Mouse (Mus musculus): ENCODE results near the gene Gm12166.
"Not testable (repeated sequence)": the region's sequence is repeated elsewhere in the genome, so short reads cannot be mapped to it uniquely, and the experiment has no call there.

The Gm12166 gene

GRCm38 (mm10) chr11:46056770-46057411, 4.8 kb upstream of the Gm12166 start:
- in situ Hi-C loops (cut with MboI; ENCODE audit: low sequenced_read_pairs) = no loop called here

DNA sequence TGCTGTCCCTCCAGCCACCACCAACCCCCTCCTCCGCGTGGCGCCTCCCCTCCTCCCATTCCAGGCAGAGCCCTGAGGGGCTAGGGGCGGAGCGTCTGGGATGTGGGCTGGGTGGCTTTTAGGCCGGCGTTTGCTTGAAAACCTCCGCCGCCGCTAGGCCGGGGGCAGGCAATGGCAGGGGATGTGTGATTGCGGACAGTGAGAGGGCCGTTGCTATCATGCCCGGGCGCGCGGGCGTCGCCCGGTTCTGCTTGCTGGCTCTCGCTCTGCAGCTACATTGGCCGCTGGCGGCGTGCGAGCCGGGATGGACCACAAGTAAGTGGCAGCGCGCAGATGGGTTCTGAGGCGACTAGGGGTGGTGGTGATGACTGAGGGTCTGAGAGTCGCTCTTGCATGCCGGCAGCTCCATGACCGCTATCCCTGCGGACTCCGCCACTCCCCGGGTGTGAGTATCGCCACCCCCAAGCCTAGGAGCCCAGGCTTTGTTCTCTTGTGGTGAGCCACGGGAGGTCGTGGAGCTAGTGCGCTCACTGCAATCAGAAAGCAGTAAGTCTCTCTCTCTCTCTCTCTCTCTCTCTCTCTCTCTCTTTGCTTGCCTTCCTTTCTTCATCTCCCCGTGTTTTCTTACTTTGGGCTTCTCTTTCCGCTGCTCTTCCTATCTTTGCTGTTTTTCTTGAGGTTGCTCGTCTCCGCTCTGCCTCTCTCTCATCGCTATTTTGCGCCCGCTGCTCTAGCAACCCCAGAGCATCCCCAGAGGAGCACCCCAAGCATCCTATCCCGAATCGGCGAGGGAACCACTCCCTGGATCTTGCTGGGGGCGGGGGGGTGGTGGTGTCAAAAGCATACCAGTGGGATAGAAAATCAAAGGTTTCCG, 4.0 kb upstream of the Gm12166 start, which contains the start of gene Adam19:
Gene Adam19 (plus strand): TSS at position 97 of the 874 bp plus-strand sequence.
- in situ Hi-C loops (cut with MboI; ENCODE audit: low sequenced_read_pairs) = no loop called here

GRCm38 (mm10) chr11:46054911-46055895, 3.1 kb upstream of the Gm12166 start:
- in situ Hi-C loops (cut with MboI; ENCODE audit: low sequenced_read_pairs) = no loop called here

GRCm38 (mm10) chr11:46054311-46054710, 2.2 kb upstream of the Gm12166 start:
- in situ Hi-C loops (cut with MboI; ENCODE audit: low sequenced_read_pairs) = no loop called here

DNA sequence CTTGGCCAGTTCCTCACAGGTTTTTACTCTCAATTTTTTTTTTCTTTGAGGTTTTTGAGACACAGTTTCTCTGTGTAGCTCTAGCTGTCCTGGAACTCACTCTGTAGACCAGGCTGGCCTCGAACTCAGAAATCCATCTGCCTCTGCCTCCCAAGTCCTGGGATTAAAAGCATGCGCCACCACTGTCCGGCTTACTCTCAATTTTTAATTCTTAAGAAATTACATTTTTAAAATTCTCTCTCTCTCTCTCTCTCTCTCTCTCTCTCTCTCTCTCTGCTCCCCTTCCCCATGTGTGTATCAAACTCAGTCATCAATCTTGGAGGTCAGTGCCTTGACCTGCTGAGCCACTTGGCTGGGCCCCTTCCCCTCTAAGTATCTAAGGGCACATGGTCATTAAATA, 1.3 kb upstream of the Gm12166 start:
- in situ Hi-C loops (cut with MboI; ENCODE audit: low sequenced_read_pairs) = not testable (repeated sequence)

DNA sequence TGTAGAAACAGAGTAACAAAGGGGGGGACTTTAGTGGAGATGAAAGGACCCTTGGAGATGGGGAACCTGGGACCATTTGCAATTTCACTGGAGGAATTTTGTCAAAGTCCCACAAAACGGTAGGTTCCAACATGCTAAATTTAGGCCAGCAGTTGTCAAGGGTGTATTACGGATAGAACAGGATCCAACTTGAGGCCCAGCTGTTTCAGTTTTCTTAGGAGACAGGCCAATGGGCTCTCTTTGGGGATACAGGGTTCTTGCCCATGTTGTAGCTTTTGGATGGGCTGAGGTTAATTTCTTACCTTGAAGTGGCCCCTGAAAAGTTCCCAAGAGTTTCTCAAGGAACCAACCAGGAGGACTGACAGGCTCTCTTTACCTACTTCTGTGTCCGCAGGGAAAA, 4.9 kb downstream of the Gm12166 start:
- in situ Hi-C loops (cut with MboI; ENCODE audit: low sequenced_read_pairs) = no loop called here

DNA sequence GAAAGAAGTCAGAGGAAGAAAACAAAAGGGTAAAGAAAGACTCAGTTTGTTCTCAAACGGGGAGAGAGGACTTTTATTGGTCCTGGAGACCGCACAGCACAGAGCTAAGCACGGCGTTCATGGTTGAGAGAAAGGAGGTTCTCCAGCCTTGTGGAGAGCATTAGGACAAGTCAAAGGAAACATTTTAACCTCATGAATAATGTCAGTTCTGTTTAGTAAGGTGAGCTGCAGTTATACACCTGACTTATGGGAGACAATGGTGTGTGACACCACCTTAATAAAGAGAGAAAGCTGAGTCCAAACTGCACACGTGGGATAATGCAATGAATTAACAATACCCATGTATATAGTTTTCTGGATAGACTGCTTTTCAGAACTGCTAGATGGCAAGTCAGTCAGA, 7.3 kb downstream of the Gm12166 start:
- in situ Hi-C loops (cut with MboI; ENCODE audit: low sequenced_read_pairs) = no loop called here

GRCm38 (mm10) chr11:46041607-46042267, 10.4 kb downstream of the Gm12166 start:
- in situ Hi-C loops (cut with MboI; ENCODE audit: low sequenced_read_pairs) = no loop called here

DNA sequence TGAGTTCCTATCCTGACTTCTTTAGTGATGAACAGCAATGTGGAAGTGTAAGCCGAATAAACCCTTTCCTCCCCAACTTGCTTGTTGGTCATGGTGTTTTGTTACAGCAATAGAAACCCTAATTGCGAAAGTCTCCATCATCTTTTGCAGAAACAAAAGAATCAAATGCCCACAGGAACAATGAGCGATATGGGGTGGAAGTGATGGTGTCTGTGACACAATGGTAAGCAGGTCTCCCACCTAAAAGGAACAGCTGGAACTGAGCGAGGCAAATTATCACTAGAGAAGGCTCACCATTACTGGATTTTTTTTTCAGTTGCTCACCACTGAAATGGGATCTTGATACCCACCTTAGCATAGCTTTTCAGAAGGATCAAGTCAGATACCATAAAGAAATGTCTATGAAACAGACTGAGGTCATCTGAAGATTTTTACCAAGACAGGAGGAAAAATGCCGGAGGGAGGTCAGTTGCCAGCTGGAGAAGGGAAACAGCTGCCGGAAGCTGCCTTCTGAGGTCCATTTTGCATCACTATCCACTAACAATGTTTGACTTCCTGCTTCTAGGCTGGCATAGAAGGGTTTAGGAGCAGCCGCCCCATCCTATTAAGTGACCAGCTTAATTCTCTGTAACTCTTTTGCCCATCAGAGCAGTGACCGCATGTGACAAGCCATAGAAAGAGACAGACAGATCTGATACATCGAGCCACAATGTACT, 11.1 kb downstream of the Gm12166 start:
- in situ Hi-C loops (cut with MboI; ENCODE audit: low sequenced_read_pairs) = no loop called here

DNA sequence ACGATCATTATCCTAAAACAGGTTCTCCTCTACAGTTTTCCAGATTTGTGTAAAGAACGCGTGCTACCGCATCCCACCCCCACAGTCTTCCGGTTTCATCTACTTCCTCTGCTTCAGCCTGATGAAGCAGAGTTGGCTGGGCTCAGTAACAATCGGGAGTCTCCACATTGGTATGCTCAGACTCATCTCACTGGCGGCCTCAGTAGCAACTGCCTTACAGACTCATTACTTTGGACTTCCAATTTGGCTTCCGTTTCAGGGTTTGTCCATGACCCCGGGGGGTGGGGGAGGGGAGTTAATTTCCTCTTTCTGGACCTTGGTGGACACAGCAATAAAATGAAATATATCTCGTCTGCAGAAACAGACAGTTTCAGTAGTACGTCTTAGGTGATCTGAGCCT, 12.8 kb downstream of the Gm12166 start:
- in situ Hi-C loops (cut with MboI; ENCODE audit: low sequenced_read_pairs) = no loop called here

DNA sequence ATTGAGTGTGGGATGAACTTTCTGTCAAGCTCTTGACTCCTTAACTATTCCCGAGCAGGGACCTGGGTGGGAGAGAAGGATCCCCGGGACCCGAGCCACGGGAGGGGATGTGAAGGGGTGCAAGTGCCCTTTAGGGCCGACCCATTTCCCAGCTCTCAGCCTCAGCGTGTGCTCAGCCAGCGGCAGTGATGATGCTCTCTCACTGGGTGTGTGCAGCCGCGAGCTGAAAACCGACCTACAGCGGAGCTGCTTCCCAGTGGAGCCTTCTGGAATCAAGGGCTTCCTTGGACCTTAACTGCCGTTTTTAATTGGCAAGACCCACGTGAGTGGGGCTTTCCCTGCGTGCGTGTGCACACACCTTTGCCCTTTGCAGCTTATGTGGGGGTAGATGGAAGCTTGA, 13.2 kb downstream of the Gm12166 start:
- in situ Hi-C loops (cut with MboI; ENCODE audit: low sequenced_read_pairs) = no loop called here

DNA sequence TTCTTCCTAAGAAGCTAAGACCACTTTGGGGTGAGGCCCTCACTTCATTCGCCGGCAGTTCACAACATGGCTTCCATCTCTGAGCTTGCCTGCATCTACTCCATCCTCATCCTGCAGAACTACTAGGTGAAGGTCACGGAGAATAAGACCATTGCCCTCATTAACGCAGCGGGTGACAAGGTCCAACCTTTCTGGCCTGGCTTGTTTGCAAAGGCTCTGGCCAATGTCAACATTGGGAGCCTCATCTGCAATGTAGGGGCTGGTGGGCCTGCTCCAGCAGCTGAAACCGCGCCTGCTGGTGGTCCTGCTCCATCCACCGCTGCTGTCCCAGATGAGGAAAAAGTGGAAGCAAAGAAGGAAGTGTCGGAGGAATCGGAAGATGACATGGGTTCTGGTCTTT, 15.7 kb downstream of the Gm12166 start:
- in situ Hi-C loops (cut with MboI; ENCODE audit: low sequenced_read_pairs) = no loop called here

DNA sequence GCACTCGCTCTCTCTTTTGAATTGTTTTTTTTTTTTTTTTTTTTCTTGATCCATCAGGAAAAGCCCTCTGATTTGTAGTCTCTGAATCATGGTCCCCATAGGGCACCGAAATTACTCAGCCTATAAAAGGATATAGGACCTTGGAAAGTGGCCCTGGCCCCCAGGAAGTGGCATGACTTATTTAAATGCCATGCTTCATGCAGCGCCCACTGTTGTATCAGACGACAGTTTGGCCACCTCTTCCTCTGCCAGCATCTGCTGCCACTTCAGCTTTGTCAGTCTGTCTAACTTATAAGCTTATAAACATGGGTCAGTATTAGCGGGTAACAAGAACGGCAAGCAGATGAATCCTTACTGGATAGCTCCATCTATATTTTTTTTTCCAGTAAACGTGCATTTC, 19.2 kb downstream of the Gm12166 start:
- in situ Hi-C loops (cut with MboI; ENCODE audit: low sequenced_read_pairs) = no loop called here

- in situ Hi-C loops (cut with MboI; ENCODE audit: low sequenced_read_pairs) = no loop called here
These were observed 20.7 kb downstream of the Gm12166 start for GRCm38 (mm10) chr11:46031470-46031869.

DNA sequence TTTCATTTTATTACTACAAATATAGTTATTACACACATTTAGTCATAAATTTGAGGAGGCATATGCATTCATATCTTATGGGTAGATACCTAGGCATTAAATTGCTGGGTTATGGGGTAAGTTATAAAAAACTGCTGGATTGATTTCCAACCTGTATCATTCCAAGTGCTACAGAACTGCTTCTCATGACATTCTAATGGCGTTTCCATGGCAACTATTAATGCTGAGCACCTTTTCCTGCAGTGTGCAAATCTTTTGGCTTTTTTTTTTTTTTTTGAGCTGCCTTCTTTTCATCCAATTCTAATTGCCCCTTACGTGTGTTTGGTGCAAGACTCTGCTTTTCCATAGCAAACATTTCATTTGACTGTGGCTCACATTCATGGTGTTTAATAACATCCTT, 22.1 kb downstream of the Gm12166 start:
- in situ Hi-C loops (cut with MboI; ENCODE audit: low sequenced_read_pairs) = no loop called here

GRCm38 (mm10) chr11:46029485-46029884, 22.6 kb downstream of the Gm12166 start:
- in situ Hi-C loops (cut with MboI; ENCODE audit: low sequenced_read_pairs) = no loop called here

DNA sequence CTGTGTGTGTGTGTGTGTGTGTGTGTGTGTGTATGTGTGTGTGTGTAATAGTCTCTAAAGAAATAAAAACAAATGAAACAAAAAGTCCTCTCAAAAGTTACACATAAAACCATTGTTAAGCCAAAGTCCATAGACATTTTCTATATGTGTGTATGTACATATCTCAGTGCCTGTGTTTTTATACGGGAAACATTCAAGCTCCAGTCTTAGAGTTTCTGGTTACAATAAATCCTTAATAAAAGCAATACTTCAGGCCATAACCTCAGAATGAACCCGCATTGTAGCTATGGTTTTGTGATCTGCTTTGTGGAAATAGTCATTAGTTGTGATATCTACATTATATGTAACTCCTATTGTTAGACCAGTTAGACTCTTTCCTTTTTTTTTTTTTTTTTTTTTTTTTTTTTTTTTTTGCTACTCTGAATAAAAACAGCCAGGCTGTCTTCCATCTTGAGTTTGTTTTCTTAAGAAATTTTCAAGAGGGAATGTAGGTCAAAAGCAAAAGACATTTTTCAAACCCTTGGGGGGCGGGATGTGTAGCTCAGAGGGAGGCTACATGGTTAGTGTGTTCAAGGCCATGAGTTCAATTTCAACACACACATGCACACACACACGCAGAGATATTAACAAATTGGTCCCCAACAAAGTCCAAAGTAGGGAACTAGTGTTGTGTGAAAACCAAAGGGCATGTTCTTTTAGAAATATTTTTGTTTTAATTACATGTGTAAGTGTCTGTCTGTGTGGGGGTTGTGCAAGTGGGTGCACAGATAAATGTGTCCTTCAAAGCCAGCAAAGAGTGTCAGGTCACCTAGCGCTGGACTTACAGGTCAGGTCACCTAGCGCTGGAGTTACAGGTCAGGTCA, 23.9 kb downstream of the Gm12166 start:
- in situ Hi-C loops (cut with MboI; ENCODE audit: low sequenced_read_pairs) = no loop called here

DNA sequence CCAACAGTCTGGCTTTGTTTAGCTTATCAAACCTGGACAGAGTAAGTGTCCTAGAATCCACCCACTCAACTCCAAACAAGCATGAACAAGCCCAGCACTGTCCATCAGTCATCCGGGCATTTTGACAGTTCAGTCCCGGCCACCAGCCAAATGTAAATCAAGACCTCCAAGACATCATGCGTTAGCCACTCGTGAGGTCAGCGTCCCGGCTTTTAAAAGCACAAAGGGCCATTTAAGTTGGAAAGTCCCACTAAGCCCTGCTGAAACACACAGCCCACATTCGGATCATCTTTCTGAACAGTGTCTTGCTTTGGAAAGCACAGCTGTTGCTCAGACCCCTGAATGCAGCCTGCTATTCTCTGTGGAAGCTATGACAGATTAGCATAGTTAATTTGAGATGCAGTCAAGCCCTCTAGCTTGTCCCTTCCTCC, 26.1 kb downstream of the Gm12166 start:
- in situ Hi-C loops (cut with MboI; ENCODE audit: low sequenced_read_pairs) = no loop called here

DNA sequence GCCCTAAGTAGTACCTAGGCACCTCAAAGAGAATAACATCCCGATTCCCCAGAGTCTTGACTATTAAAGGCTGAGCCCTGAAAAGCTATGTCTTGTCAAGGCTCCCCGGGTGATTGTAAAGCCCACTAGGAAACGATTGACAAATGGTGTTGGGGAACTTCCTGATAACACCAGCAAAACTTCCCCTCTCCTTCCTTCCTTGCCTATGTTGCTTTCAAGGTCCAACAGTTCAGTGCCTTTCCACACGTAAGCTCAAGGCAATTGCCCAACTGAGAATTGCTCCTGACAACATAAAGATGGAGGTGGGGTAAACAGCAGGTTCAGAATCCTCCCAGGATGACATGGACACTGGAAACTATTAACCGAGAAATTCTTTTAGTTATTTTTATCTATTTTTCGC, 29.1 kb downstream of the Gm12166 start:
- in situ Hi-C loops (cut with MboI; ENCODE audit: low sequenced_read_pairs) = no loop called here

All from CH12F3 (cell line).